Mouse (Mus musculus) heart, adult 9 months (tissue): ENCODE measurements around the gene Mif.
A peak's percentile ranks its signal among the peaks of the same experiment; 100 is the strongest.
"Not testable (repeated sequence)": the region's sequence is repeated elsewhere in the genome, so short reads cannot be mapped to it uniquely, and the experiment has no call there.

Experiments used
- DNase-seq, 2 experiments: peaks; one replicate each; pipeline ENCODE4 v3.0.0; 2022; ENCODE audit warnings: low spot score in 2 of 2

The Mif gene

DNA sequence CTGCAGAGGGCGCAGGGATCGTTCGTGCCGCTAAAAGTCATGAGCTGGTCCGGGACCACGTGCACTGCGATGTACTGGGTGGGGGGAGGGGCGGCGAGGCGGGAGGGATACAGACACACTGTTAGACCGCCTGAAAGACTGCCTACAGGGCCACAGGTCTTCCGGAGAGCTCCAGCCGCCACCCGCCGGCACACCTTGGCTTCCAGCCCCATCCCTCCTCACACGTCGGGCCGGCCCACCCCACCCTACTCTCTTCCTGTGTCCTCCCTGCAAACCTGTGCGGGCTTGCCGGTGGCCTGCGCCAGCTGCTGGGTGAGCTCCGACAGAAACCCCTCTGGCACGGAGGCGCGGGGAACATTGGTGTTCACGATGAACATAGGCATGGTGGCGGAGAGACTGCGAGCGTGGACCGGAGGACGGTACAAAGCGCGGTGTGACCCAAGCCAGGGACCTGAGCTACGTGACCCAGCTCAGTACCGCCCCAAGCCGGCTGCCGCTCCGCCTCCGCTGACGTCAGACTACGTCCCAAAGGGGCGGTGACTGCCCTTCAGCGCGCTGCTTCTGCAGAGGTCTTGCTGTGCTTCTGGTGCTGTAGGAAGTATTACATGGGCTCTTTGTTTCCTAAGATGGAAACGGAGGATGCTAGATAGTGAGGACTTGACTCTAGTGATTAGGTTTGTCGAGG, at the start of gene Mif:
TSS of gene Mif (minus strand) at position 455 of the 685 bp plus-strand sequence.
- DNase-seq, result peak; percentile 86 to 90

- DNase-seq, result no peak
Observed at GRCm38 (mm10) chr10:75906882-75907281, 46.8 kb upstream of the Mif start.

DNA sequence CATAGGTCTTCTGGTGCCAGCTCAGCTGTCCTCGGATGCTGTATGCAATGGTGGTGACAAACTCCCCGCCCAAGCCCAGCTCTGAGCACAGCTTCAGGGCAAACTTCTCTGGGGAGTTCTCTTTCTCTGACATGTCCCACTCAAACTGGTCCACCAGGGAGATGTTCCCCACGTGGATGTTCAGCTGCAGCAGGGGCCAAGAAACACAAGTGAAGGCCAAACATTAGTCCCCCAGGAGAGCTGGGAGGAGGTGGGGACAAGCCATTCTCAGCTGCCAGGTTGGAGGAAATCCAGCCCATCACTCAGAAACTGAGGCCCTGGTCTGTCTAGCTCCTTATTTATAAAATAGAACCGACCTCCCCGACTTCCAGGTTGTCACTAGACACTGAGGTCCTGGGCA, 44.4 kb upstream of the Mif start:
- DNase-seq, result peak; percentile 25 to 31

DNA sequence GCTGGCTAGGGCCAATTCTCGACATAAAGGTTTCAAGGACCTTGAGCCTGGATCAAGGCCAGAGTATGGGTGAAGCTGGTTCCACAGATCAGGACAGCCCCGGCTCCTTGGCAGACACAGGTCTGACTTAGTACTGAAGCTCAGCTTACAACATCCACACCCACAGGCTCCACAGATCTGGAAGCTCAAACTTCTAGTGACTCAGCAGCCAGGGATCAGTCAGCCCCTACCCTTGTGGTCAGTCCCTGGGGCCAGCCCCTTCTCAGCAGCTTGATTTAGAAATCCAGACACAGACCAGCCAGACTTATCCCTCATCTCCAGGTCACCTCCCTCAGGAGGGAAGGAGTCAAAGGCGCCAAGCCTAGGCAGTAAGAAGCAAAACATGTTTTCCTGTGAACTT, 38.8 kb upstream of the Mif start:
- DNase-seq, result peak; percentile 85 to 86

- no peak for DNase-seq
Observed at GRCm38 (mm10) chr10:75898039-75898564, 38.1 kb upstream of the Mif start.

- peak; percentile 42 to 52 for DNase-seq
Observed at GRCm38 (mm10) chr10:75897373-75897772, 37.3 kb upstream of the Mif start.

DNA sequence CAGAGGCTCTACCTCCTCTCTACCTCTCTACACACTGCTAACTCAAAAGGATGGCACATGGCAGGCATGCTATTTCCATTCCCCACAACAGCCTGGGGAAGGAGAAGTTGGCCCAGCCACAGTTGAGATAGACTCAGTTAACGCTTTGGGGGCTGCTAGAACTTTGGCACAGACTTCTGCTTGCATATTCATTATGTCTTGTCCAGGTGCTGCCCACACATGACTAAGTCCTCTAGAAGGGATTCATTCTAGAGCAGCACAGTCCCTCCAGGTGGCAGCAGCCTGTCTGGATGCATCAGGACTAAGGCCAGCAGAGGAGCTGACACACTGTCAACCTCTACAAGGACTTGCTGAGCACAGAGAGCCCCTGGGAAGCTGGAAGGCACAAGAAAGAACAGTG, 36.2 kb upstream of the Mif start:
- no peak for DNase-seq

- no peak for DNase-seq
Observed at GRCm38 (mm10) chr10:75895730-75896129, 35.7 kb upstream of the Mif start.

DNA sequence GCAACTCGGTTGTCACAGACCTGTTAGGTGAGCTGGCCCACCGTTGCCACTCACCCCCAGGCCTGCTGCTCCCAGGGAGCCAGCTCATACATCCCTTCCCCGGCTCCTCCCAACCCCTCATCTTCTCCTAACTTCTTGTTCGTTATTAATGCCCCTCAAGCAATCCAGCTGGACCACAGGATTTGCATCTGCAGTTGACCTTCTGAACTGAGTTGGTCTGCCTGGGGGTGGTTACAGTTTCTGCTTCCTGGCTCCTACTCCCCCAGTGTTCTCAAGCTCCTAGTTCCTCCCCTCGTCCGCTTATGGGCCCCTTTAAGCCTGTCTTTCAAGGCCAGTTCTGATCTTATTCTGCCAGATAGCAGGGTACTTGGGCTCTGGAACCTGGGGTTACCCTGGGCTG, 34.6 kb upstream of the Mif start:
- no peak for DNase-seq

DNA sequence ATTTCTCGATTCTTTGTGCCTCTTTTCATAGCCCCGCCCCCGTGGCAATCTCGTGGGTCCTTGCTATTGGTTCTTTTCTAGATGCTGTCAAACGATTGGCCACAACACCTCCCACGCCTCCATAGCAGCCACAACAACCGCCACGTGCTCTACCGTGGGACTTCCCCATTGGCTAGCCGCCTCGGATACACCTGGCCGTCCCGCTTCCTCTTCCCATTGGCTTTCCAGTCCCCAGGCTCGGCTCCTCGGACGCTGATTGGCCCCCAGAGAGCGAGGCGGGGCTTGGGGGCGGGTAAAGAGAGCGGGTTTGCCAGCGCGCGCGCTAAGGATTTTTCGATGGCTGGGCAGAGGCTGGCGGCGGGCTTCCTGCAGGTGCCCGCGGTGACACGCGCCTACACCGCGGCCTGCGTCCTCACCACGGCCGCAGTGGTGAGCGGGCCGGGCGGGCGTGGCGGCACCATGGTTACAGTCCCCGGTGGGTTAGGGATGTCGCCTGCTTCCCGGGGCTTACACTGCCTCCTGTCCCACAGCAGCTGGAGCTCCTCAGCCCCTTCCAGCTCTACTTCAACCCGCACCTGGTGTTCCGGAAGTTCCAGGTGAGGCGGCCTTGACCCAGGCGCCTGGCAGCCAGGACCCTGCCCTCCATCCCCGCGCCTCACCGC, 33.2 kb upstream of the Mif start, which contains the start of gene Derl3:
TSS of gene Derl3 (plus strand) at position 325 of the 662 bp plus-strand sequence.
- peak; percentile 88 to 90 for DNase-seq

DNA sequence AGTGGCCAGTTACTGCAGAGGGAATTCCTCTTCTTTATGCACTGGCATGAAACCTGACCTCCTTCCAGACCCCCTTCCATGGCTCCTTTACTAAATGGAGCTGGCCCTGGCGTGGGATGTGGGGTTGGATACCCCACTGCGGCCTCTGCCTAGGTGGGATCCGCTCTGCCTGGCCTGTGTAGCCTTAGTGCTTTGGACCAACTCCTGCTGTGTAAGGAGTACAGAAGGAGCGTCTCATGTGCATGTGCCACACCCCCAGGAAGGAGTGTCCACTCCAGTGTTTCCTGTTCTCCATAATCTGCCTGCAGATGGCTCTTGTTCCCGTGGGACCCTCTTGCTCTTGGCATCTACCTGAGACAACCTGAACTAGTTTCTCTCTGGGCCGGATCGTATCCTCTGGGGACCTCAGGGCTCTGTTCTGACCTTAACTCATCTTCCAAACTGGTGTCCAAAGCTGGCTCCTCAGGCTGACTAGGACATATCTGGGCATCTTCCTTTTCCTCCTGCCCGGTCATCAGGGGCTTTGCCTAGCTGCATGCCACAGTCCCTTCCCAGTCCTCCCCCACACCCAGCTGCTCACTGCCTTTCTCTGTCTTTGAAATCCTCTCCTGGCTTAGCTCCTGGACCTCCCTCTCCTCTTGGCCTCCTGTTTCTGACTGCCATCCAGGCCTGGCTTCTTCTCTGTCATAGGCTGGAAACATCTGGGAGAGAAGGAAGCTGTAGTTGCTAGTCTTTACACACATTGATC, 29.5 kb upstream of the Mif start:
- no peak for DNase-seq

DNA sequence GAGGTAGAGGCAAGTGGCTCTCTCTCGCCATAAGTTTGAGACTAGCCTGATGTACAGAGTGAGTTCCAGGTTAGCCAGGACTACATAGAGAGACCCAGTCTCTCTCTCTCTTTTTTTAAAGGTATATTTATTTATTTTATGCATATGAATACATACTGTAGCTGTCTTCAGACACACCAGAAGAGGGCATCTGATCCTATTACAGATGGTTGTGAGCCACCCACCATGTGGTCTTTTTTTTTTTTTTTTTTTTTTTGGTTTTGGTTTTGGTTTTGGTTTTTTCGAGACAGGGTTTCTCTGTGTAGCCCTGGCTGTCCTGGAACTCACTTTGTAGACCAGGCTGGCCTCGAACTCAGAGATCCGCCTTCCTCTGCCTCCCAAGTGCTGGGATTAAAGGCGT, 27.5 kb upstream of the Mif start:
- DNase-seq, result not testable (repeated sequence)

- DNase-seq, result no peak
Observed at GRCm38 (mm10) chr10:75884742-75885141, 24.7 kb upstream of the Mif start.

GRCm38 (mm10) chr10:75883232-75883552, 23.2 kb upstream of the Mif start:
- DNase-seq, result peak; percentile 63 to 76

GRCm38 (mm10) chr10:75882433-75883231, 22.6 kb upstream of the Mif start:
- no peak for DNase-seq

DNA sequence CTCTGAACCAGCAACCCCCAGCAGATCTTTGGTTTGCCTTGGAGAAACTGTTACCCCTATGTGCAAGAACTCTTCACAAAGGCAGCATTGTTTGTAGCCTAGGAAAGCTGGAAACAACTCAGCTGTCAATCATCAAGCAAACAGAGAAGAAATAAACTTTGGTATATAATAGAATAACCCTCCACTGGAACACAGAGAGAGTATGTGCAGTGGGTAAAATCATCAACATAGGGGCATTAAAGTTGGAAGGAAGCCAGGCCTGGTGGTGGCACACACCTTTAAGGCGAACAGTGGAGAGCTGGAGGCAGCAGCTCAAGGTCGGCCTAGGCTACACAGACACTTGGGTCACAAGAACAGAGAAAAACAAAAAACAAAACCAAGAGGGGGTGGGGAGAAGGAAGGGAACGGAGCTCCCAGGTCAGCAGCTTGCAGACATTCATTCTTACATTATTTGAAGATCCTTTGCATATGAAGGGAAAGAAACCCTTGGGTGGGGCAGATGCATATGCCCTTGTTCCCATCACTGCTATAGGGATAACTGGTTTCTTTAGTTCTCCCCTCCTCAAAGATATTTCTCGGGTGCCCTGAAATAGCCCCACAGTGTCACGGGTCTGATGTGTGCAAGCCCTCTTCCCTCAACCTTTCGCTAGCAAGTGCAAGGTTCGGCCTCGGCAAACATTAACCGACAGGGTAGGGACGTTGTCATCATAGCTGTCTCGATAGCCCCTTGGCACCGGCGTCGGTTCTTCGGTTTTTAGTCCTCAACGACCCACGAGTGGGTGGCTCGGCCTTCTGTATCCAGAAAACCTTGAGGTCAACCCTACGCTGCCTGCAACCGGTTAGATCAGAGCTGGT, 21.8 kb upstream of the Mif start:
- no peak for DNase-seq

DNA sequence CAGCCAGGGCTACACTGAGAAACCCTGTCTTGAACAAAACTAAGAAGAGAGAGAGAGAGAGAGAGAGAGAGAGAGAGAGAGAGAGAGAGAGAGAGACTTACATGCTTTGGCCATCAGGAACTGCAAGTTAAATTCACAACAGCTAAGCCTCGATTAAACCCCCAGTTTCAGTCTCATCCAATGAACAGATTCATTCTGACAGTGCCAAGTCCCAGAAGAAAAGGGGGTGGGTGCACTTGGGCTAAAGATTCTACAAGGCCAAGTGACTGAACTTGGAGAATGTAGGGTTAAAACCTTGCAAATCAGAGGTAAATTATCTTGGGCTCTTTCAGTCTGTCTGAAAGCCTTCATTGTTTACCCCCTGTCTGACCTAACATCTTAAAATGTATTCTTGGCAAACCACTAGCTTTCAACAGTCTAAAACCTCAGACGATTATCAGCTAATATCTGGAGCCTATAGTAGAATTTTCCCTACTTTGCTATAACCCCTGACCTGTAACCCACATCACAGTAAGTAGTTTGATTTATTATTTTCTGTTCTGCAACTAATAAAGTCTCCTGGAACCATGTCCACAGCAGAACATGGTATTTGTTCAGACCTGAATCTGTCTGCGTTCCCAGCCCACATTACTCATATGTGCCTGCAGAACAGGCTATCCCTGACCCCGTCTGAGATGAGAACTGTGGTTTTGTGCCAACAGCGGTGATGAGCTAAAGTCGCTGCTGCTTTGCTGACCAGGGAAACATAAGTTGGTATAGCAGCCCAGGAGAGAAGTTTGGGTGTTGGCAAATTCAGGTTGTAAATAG, 20.9 kb upstream of the Mif start:
- no peak for DNase-seq

GRCm38 (mm10) chr10:75880351-75880750, 20.3 kb upstream of the Mif start:
- no peak for DNase-seq

DNA sequence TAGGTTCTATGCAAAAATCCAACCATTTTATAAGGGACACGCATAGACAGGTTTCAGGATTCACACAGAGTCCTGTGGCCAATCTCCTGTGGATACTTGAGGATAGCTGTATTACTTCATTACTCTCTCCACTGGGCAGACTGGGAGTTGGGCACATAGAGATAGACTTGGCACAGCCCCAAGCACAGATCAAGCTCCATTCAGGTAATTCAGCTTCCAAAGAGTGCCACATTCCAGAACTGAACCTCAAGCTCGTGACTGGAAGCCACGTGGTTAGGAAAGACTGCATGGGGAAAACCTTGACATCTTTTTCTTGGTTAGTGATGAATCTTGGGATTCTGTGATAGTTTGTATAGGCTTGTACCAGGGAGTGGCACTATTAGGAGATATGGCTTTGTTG, 18.8 kb upstream of the Mif start:
- no peak for DNase-seq
